Mouse (Mus musculus): ENCODE results near the gene Gm7534. TPM values are rescaled to one million over a fixed set of nuclear protein-coding genes. Genes with fewer than 3 reads are reported as not detected.
A peak's percentile ranks its signal among the peaks of the same experiment; 100 is the strongest.

Gene Gm7534
- polyA plus RNA-seq, 1 experiment from 2014 or later: not detected

- peaks cover 26% of the 10 kb centered on the region for H3K27me3 ChIP-seq (replicated peaks)
- no peaks in the 10 kb centered on the region for H3K36me3 ChIP-seq
- H3K4me2 ChIP-seq: peak within 1 kb of the TSS; percentile 91
- H3K4me1 ChIP-seq (replicated peaks): peaks cover 15% of the 10 kb centered on the region
- H3K9me3 ChIP-seq (replicated peaks): no peaks in the 10 kb centered on the region
- no peak within 1 kb of the TSS for H3K27ac ChIP-seq (ENCODE audit: poor library complexity, severe bottlenecking)
- peak within 1 kb of the TSS; percentile 85; the same call in 1 of the 2 replicates for H3K9ac ChIP-seq
- H3K4me3 ChIP-seq: peak within 1 kb of the TSS; percentile 78; the same call in 1 of the 2 replicates
- WGBS: 89% methylated on average over 17 of the region's 17 CpGs
- no peak for ATAC-seq (ENCODE audit: insufficient number of reproducible peaks, low FRiP score)
Measured at GRCm38 (mm10) chr4:134243516-134244250, 40.9 kb upstream of the Gm7534 start, which contains the start of gene E130218I03Rik. Gene E130218I03Rik (plus strand): TSS chr4:134243662.

- WGBS: 10% methylated on average over 10 of the region's 10 CpGs
- ATAC-seq (ENCODE audit: insufficient number of reproducible peaks, low FRiP score): no peak
- no peaks in the 10 kb centered on the region for H3K9me3 ChIP-seq (replicated peaks)
- peak overlapping the region; percentile 41 for H3K4me3 ChIP-seq
- peaks cover 16% of the 10 kb centered on the region for H3K4me1 ChIP-seq (replicated peaks)
- H3K27me3 ChIP-seq (replicated peaks): peaks cover 18% of the 10 kb centered on the region
- H3K9ac ChIP-seq: no peak overlapping the region
- no peak overlapping the region for H3K27ac ChIP-seq (ENCODE audit: poor library complexity, severe bottlenecking)
- no peaks in the 10 kb centered on the region for H3K36me3 ChIP-seq
- H3K4me2 ChIP-seq: peak overlapping the region; percentile 74
Measured at GRCm38 (mm10) chr4:134238686-134239085, 35.9 kb upstream of the Gm7534 start.

GRCm38 (mm10) chr4:134238279-134238651, 35.5 kb upstream of the Gm7534 start, which contains the start of gene Cnksr1:
Gene Cnksr1 (minus strand): TSS chr4:134238399.
- peaks cover 18% of the 10 kb centered on the region for H3K27me3 ChIP-seq (replicated peaks)
- peak within 1 kb of the TSS; percentile 41 for H3K4me3 ChIP-seq
- H3K4me2 ChIP-seq: peak within 1 kb of the TSS; percentile 74
- no peaks in the 10 kb centered on the region for H3K9me3 ChIP-seq (replicated peaks)
- H3K4me1 ChIP-seq (replicated peaks): peaks cover 16% of the 10 kb centered on the region
- ATAC-seq (ENCODE audit: insufficient number of reproducible peaks, low FRiP score): peak; percentile 54
- H3K27ac ChIP-seq (ENCODE audit: poor library complexity, severe bottlenecking): no peak within 1 kb of the TSS
- no peaks in the 10 kb centered on the region for H3K36me3 ChIP-seq
- H3K9ac ChIP-seq: peak within 1 kb of the TSS; percentile 11
- WGBS: 3% methylated on average over 18 of the region's 18 CpGs

GRCm38 (mm10) chr4:134237582-134238278, 34.9 kb upstream of the Gm7534 start:
- H3K4me2 ChIP-seq: peak overlapping the region; percentile 74
- H3K27ac ChIP-seq (ENCODE audit: poor library complexity, severe bottlenecking): no peak overlapping the region
- peak overlapping the region; percentile 11 for H3K9ac ChIP-seq
- no peaks in the 10 kb centered on the region for H3K36me3 ChIP-seq
- H3K27me3 ChIP-seq (replicated peaks): peaks cover 23% of the 10 kb centered on the region
- ATAC-seq (ENCODE audit: insufficient number of reproducible peaks, low FRiP score): peak; percentile 44; the same call in 1 of the 2 replicates
- H3K4me3 ChIP-seq: peak overlapping the region; percentile 41
- H3K9me3 ChIP-seq (replicated peaks): no peaks in the 10 kb centered on the region
- WGBS: 19% methylated on average over 19 of the region's 19 CpGs
- peaks cover 16% of the 10 kb centered on the region for H3K4me1 ChIP-seq (replicated peaks)

- no peak overlapping the region for H3K27ac ChIP-seq (ENCODE audit: poor library complexity, severe bottlenecking)
- H3K9me3 ChIP-seq (replicated peaks): no peaks in the 10 kb centered on the region
- no peak overlapping the region for H3K4me3 ChIP-seq
- H3K27me3 ChIP-seq (replicated peaks): peaks cover 29% of the 10 kb centered on the region
- H3K4me2 ChIP-seq: no peak overlapping the region
- ATAC-seq (ENCODE audit: insufficient number of reproducible peaks, low FRiP score): no peak
- no peaks in the 10 kb centered on the region for H3K36me3 ChIP-seq
- H3K9ac ChIP-seq: no peak overlapping the region
- 65% methylated on average over 5 of the region's 5 CpGs for WGBS
- peaks cover 20% of the 10 kb centered on the region for H3K4me1 ChIP-seq (replicated peaks)
Measured at GRCm38 (mm10) chr4:134234876-134235275, 32.1 kb upstream of the Gm7534 start.

GRCm38 (mm10) chr4:134230431-134230830, 27.6 kb upstream of the Gm7534 start:
- no peaks in the 10 kb centered on the region for H3K9me3 ChIP-seq (replicated peaks)
- peaks cover 20% of the 10 kb centered on the region; the same call in 1 of the 2 replicates for H3K27me3 ChIP-seq (replicated peaks)
- H3K4me2 ChIP-seq: no peak overlapping the region
- H3K36me3 ChIP-seq: no peaks in the 10 kb centered on the region
- no peak for ATAC-seq (ENCODE audit: insufficient number of reproducible peaks, low FRiP score)
- H3K4me3 ChIP-seq: no peak overlapping the region
- 30% methylated on average over 8 of the region's 8 CpGs for WGBS
- no peak overlapping the region for H3K27ac ChIP-seq (ENCODE audit: poor library complexity, severe bottlenecking)
- H3K4me1 ChIP-seq (replicated peaks): 0 out of 2 replicates have a peak, but pooled peaks cover 4% of the 10 kb centered on the region
- no peak overlapping the region for H3K9ac ChIP-seq

- Histone ChIP-seq H3K9ac (no peak within 1 kb of the TSS), H3K27me3 (replicated peaks) (0 out of 2 replicates have a peak, but pooled peaks cover 8% of the 10 kb centered on the region), H3K4me3 (no peak within 1 kb of the TSS), H3K36me3 (no peaks in the 10 kb centered on the region), H3K9me3 (replicated peaks) (no peaks in the 10 kb centered on the region), H3K4me1 (replicated peaks) (0 out of 2 replicates have a peak, but pooled peaks cover 4% of the 10 kb centered on the region), H3K4me2 (no peak within 1 kb of the TSS), H3K27ac (ENCODE audit: poor library complexity, severe bottlenecking) (no peak within 1 kb of the TSS)
- WGBS: 64% methylated on average over 8 of the region's 8 CpGs
- no peak for ATAC-seq (ENCODE audit: insufficient number of reproducible peaks, low FRiP score)
Measured at GRCm38 (mm10) chr4:134227194-134227593, 24.4 kb upstream of the Gm7534 start, which contains the start of gene Catsper4. Gene Catsper4 (minus strand): TSS chr4:134227383.

GRCm38 (mm10) chr4:134222793-134223600, 20.2 kb upstream of the Gm7534 start:
- WGBS: 57% methylated on average over 11 of the region's 11 CpGs
- Histone ChIP-seq H3K4me3 (no peak overlapping the region), H3K9me3 (replicated peaks) (no peaks in the 10 kb centered on the region), H3K4me2 (no peak overlapping the region), H3K4me1 (replicated peaks) (no peaks in the 10 kb centered on the region), H3K9ac (no peak overlapping the region), H3K27me3 (replicated peaks) (0 out of 2 replicates have a peak, but pooled peaks cover 5% of the 10 kb centered on the region), H3K36me3 (no peaks in the 10 kb centered on the region), H3K27ac (ENCODE audit: poor library complexity, severe bottlenecking) (no peak overlapping the region)
- no peak for ATAC-seq (ENCODE audit: insufficient number of reproducible peaks, low FRiP score)

GRCm38 (mm10) chr4:134206488-134207053, 3.8 kb upstream of the Gm7534 start:
- ATAC-seq (ENCODE audit: insufficient number of reproducible peaks, low FRiP score): no peak
- H3K4me2 ChIP-seq: no peak overlapping the region
- H3K36me3 ChIP-seq: no peaks in the 10 kb centered on the region
- H3K27me3 ChIP-seq (replicated peaks): peaks cover 13% of the 10 kb centered on the region
- H3K9me3 ChIP-seq (replicated peaks): no peaks in the 10 kb centered on the region
- 61% methylated on average over 6 of the region's 6 CpGs for WGBS
- no peak overlapping the region for H3K27ac ChIP-seq (ENCODE audit: poor library complexity, severe bottlenecking)
- H3K4me1 ChIP-seq (replicated peaks): peaks cover 9% of the 10 kb centered on the region
- H3K9ac ChIP-seq: no peak overlapping the region
- no peak overlapping the region for H3K4me3 ChIP-seq

GRCm38 (mm10) chr4:134203340-134203896, 614 bp upstream of the Gm7534 start:
- no peak overlapping the region for H3K9ac ChIP-seq
- peaks cover 2% of the 10 kb centered on the region for H3K4me1 ChIP-seq (replicated peaks)
- ATAC-seq (ENCODE audit: insufficient number of reproducible peaks, low FRiP score): no peak
- H3K9me3 ChIP-seq (replicated peaks): no peaks in the 10 kb centered on the region
- no peak overlapping the region for H3K27ac ChIP-seq (ENCODE audit: poor library complexity, severe bottlenecking)
- H3K4me3 ChIP-seq: no peak overlapping the region
- 77% methylated on average over 17 of the region's 17 CpGs for WGBS
- no peak overlapping the region for H3K4me2 ChIP-seq
- H3K36me3 ChIP-seq: no peaks in the 10 kb centered on the region
- peaks cover 2% of the 10 kb centered on the region; the same call in 1 of the 2 replicates for H3K27me3 ChIP-seq (replicated peaks)

Data from heart, embryonic 12.5 days (tissue).